Mouse (Mus musculus) cerebellum, adult 2 months (tissue): ENCODE measurements at regions not wholly inside any gene's neighbourhood (a gene's known extent, or its start where the extent isn't known, plus 50 kb on each side); places are given as distances from the start of the nearest gene placed in this dataset.
A peak's percentile ranks its signal among the peaks of the same experiment; 100 is the strongest.
"Not testable (repeated sequence)": the region's sequence is repeated elsewhere in the genome, so short reads cannot be mapped to it uniquely, and the experiment has no call there.

Experiments
- DNase-seq, 2 experiments: peaks; one replicate each; pipeline ENCODE4 v3.0.0; 2021
- H3K27ac ChIP-seq: fragments of 200-500 bp; 2 replicates; pipeline ENCODE4 v1.5.1; 2012; ENCODE audit warnings: low read length, control low read depth, inconsistent platforms; ENCODE audit not compliant: insufficient read depth
- H3K27me3 ChIP-seq: fragments of 200-500 bp; 2 replicates; pipeline ENCODE4 v1.6.1; 2012; ENCODE audit warnings: inconsistent platforms, mild to moderate bottlenecking, low read length, moderate library complexity; ENCODE audit not compliant: control insufficient read depth, insufficient read depth
- H3K4me1 ChIP-seq: fragments of 200-500 bp; 2 replicates; pipeline ENCODE4 v1.6.1; 2011; ENCODE audit warnings: low read length; ENCODE audit not compliant: control insufficient read depth, insufficient read depth
- H3K4me3 ChIP-seq: fragments of 200-500 bp; replicated peaks from 2 replicates; pipeline ENCODE3; 2011; ENCODE audit warnings: mild to moderate bottlenecking, low read depth, low read length, control low read depth; ENCODE audit not compliant: insufficient read depth
- CTCF ChIP-seq: fragments of 200-500 bp; IDR thresholded peaks from 2 replicates; pipeline ENCODE4 v1.5.1; 2011; ENCODE audit warnings: low read depth, mild to moderate bottlenecking, control low read depth, low read length, moderate library complexity, borderline replicate concordance; ENCODE audit not compliant: insufficient read depth
- POLR2A ChIP-seq: fragments of 200-500 bp; IDR thresholded peaks from 2 replicates; pipeline ENCODE4 v1.6.1; 2011; ENCODE audit warnings: low read length, control low read depth, borderline replicate concordance; ENCODE audit not compliant: insufficient read depth
- WGBS: fragments of 180-500 bp; shearing (Covaris S2); methylation state at CpG from one replicate; pipeline ENCODE4 v1.1.7; 2018; 5-methylcytosine and 5-hydroxymethylcytosine counted together

DNA sequence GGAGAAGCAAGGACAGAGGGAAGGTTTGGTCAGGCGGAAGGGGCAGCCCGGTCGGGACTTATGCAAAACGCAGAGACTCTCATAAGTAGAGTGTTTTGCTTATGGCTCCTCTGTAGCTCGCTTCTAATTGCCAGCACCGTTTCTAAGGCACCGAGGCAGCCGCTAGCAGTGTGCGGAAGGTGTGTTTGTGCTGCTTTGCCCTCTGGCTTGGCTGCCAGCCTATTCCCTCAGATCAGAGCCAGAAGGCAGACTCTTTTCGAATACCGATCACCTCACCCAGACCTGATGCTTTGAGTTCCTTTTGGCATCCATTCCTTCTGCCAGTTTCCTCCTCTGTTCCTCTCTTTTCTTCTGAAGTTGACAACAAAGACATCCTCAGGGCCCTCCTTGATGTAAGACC lies 93.4 kb upstream of the Ttc29 start:
- TF ChIP-seq CTCF: no peak
- TF ChIP-seq POLR2A: no peak
- peaks cover 3% of the 10 kb centered on the region for H3K4me1 ChIP-seq
- peak in 1 of 2 experiments; percentile 11 for DNase-seq
- H3K4me3 ChIP-seq: no peak overlapping the region
- 11% methylated on average over 11 of the region's 11 CpGs for WGBS
- H3K27me3 ChIP-seq: no peaks in the 10 kb centered on the region; the same call in 1 of the 2 replicates
- no peak overlapping the region for H3K27ac ChIP-seq

DNA sequence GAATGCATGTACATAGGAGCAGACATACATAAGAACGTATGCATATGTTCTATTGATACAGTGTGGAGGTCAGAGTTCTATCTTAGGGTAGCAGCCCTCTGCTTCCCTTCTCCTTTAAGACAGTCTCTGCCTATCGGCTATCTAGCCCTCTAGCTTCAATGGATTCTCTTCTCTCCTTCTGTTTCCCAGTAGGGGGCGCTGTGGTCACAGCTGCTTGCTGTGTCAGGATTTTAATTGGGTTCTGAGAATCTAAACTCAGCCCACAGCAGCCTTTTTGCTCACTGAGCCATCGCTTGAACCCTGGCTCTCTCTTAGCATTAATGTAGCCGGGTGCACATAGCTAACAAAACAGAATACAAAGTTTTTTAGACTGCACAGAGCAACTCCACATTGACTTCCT lies 88.8 kb upstream of the Ttc29 start:
- TF ChIP-seq POLR2A: no peak
- peak; percentile 23; the same call in 1 of the 2 replicates for TF ChIP-seq CTCF
- Histone ChIP-seq H3K4me3 (no peak overlapping the region), H3K27me3 (no peaks in the 10 kb centered on the region; the same call in 1 of the 2 replicates), H3K4me1 (no peaks in the 10 kb centered on the region), H3K27ac (no peak overlapping the region)
- 50% methylated on average over 5 of the region's 5 CpGs for WGBS
- peak in 1 of 2 experiments; percentile 3 for DNase-seq

DNA sequence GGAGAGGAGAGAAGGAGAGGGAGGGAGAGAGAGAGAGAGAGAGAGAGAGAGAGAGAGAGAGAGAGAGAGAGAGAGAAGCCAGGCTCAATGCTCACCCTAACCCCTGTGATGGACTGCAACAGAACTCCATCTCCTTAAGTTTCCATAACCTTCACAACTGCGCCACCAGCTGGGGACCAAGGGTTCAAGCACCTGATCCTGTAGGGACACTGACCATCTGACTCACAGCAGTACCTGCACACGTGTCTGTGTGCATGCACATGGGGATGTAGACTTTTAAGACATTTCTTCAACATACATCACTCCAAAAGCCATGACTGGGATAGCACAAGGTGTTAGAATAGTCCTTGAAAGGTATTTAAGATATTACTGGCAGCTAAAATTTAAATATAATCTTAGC lies 85.2 kb upstream of the Ttc29 start:
- TF ChIP-seq CTCF (peak; percentile 43; the same call in 1 of the 2 replicates), POLR2A (no peak)
- Histone ChIP-seq H3K4me1 (no peaks in the 10 kb centered on the region), H3K27me3 (no peaks in the 10 kb centered on the region), H3K4me3 (no peak overlapping the region), H3K27ac (no peak overlapping the region)
- peak; percentile 3 to 10 for DNase-seq
- 26% methylated on average over 2 of the region's 2 CpGs for WGBS

DNA sequence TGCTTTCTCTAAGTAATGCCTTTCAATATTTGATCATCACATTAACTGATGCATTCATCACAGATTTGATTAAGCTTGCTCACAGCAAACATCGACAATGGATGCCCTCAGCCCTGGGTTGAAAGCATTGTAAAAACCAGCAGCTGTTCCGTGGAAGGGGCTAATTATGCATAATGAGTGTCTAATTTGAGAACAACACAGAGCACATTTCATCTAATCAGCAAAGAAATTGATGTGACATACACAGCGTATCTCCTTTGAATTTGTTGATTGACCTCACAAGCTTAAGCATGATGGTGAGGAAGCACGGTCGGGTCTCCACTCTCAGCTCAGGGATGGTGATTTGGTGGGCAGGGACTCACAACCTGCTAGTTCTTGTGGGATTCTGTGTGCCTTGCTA lies 84.0 kb upstream of the Ttc29 start:
- Histone ChIP-seq H3K4me1 (no peaks in the 10 kb centered on the region), H3K27me3 (no peaks in the 10 kb centered on the region), H3K27ac (no peak overlapping the region), H3K4me3 (no peak overlapping the region)
- no peak for DNase-seq
- no peak for TF ChIP-seq POLR2A
- TF ChIP-seq CTCF: no peak
- 24% methylated on average over 5 of the region's 5 CpGs for WGBS

DNA sequence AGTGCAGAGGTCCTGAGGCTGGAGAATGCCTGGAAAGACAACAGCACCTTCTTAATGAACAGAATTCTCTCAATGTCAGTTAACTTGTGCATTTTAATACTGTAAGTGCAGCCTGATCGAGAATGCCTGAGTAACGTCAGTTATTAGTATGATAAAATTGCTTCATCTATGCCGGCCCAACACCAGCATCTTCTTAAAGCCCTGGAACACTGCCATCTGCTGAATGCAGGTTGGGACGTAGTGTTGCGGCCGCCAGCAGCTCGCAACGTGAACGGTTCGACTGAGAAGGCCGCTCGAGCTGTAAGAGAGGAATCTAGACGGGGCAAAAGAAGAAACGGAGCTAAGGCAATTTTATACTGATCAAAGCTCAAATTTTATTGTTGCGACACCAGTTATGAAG lies 73.6 kb upstream of the Ttc29 start:
- not testable (repeated sequence) for H3K27me3 ChIP-seq, DNase-seq, H3K4me1 ChIP-seq, H3K27ac ChIP-seq, H3K4me3 ChIP-seq
- WGBS: 67% methylated on average over 13 of the region's 15 CpGs

DNA sequence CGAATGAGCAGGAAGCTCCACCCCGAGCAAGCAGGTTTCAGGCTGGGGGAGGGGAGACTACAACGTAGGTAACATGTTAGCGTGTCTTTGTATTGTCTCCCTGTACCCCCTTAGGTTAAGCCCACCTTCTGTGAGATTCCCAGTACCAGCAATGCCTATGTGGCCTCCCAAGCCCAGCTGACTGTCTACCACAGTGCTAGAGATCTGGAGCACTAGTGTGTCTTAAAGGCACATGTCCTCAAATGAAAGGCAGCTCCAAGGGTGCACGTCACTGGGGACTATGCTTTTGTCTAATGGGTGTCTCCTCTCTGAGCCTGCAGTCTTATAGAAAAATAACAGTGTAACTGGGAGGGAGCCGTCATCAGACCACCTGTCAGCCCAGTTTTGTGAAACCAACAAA lies 65.9 kb upstream of the Ttc29 start:
- DNase-seq: no peak
- no peak for TF ChIP-seq POLR2A
- TF ChIP-seq CTCF: no peak
- 70% methylated on average over 6 of the region's 6 CpGs for WGBS
- Histone ChIP-seq H3K27ac (no peak overlapping the region), H3K27me3 (no peaks in the 10 kb centered on the region), H3K4me3 (no peak overlapping the region), H3K4me1 (no peaks in the 10 kb centered on the region)

DNA sequence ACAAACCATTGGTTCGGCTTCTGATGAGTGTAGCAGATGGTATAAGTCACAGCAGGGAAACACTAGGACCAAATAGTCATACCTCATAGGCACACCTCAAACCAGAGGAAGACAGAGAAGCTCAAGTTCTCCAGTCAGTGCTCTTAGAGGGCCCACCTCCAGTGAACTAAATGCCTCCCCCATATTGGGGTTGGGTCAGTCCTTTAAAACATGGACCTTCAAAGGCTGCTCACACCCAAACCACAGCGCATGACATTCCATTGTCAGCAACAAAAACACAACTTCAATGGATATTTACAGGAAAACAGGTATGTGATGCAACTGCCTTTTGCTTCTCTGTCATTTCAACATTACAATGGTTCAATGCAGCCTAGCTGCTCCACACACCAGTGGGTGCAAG lies 65.1 kb upstream of the Ttc29 start:
- H3K27me3 ChIP-seq: no peaks in the 10 kb centered on the region
- H3K27ac ChIP-seq: no peak overlapping the region
- H3K4me1 ChIP-seq: no peaks in the 10 kb centered on the region
- TF ChIP-seq POLR2A (no peak), CTCF (no peak)
- WGBS: 77% methylated on average over 2 of the region's 2 CpGs
- H3K4me3 ChIP-seq: no peak overlapping the region
- no peak for DNase-seq

DNA sequence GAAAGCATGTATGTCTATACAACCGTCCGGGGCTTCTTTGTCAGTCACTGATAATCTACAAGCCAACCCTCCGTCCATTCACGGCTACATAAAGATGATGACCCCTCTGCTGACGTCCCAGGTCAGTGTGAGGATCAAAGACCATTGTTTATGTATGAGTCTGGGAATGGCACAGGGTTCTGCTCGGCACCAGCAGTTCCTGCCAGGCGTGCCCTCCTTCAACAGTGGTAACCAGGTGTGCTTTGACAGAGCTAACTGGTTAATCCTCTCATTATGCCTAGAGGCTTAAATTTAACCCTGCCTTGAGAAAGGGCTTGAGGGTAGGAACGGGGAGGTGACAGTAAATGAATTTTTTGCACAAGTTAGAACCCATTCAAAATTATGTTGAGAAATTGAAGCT lies 58.2 kb upstream of the Ttc29 start:
- Histone ChIP-seq H3K4me1 (no peaks in the 10 kb centered on the region), H3K4me3 (no peak overlapping the region), H3K27ac (no peak overlapping the region), H3K27me3 (no peaks in the 10 kb centered on the region)
- 55% methylated on average over 8 of the region's 8 CpGs for WGBS
- DNase-seq: no peak
- TF ChIP-seq CTCF: no peak

DNA sequence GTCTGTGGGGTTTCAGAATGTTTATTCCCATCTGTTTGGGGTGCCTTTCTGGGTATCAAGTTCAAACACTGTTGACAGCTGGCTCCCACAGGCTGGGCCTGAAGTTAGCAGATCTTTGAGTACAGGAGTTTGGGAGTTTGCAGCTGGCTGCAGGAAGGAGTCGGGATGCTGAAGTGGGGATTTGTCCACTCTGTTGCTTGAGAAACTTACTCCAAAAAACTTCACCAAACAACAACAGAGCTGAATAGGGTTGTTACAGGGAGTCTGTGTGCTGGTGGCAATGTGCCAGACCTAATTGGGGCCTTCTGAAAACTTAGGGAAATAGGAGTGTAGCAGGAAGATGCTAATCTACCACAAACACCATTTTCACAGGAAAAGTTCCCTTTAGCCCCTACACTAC lies 51.1 kb upstream of the Ttc29 start:
- no peak for DNase-seq
- Histone ChIP-seq H3K4me3 (no peak overlapping the region), H3K27me3 (no peaks in the 10 kb centered on the region), H3K4me1 (no peaks in the 10 kb centered on the region), H3K27ac (no peak overlapping the region)
- no peak for TF ChIP-seq CTCF
- no peak for TF ChIP-seq POLR2A
- WGBS: 26% methylated on average over 1 of the region's 1 CpGs
